Mouse (Mus musculus): ENCODE measurements around the gene Capn7. TPM values are rescaled to one million over a fixed set of nuclear protein-coding genes. Genes with fewer than 3 reads are reported as not detected.
A peak's percentile ranks its signal among the peaks of the same experiment; 100 is the strongest.

Capn7 gene
- polyA plus RNA-seq, 1 experiment = 38.0 TPM

DNA sequence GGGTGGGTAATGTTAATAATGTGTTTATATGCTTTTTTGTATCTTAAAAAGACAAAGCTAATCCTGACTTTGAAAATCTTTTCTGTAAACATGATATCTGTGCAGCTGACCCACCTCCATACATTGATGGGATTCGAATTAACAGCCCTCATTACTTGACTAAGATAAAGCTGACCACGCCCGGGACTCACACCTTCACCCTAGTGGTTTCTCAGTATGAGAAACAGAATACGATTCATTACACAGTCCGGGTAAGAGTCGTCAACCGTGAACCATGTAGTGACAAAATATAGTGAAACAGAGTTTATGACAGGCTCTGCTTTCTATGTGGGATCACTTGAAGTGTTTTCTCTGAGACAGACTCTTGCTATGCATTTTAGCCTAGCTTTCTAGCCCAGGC lies 31.5 kb downstream of the Capn7 start:
- TF ChIP-seq CTCF (IDR thresholded peaks at IDR 0.05; ENCODE audit: borderline replicate concordance, insufficient read depth, low read depth, low read length) = no peak
- TF ChIP-seq POLR2A (IDR thresholded peaks at IDR 0.05; ENCODE audit: borderline replicate concordance, insufficient read depth, low read length) = no peak
- Histone ChIP-seq H3K4me1 (ENCODE audit: control insufficient read depth, insufficient read depth, low read length) (no peaks in the 10 kb centered on the region), H3K27me3 (ENCODE audit: control insufficient read depth, insufficient read depth, low read length) (no peaks in the 10 kb centered on the region), H3K4me3 (replicated peaks; ENCODE audit: insufficient read depth, low read depth, low read length) (no peak overlapping the region), H3K27ac (ENCODE audit: insufficient read depth, low read length) (no peak overlapping the region)
- 95% methylated on average over 7 of the region's 7 CpGs for WGBS
- no peak for DNase-seq

DNA sequence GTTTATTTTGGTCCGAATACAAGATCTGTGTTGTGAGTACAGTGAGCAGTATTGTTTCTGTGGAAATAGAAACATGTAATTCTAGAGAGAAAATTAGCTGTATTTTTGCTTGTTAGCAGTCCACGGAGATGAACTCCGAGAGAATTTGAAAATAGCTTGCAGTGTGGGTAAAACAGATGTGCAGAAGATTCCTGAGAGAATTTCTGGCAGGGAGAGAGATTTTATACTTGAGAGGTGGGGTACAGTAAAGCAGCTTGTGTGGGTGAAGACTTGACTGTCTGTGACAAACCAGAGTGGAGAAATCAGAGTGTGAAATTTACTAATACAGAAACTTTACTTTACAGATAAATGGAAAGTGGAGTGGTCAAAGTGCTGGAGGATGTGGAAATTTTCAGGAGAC lies 32.9 kb downstream of the Capn7 start:
- Histone ChIP-seq H3K27me3 (ENCODE audit: control insufficient read depth, insufficient read depth, low read length) (no peaks in the 10 kb centered on the region), H3K4me1 (ENCODE audit: control insufficient read depth, insufficient read depth, low read length) (no peaks in the 10 kb centered on the region), H3K27ac (ENCODE audit: insufficient read depth, low read length) (no peak overlapping the region), H3K4me3 (replicated peaks; ENCODE audit: insufficient read depth, low read depth, low read length) (no peak overlapping the region)
- DNase-seq = no peak
- TF ChIP-seq CTCF (IDR thresholded peaks at IDR 0.05; ENCODE audit: borderline replicate concordance, insufficient read depth, low read depth, low read length) (no peak), POLR2A (IDR thresholded peaks at IDR 0.05; ENCODE audit: borderline replicate concordance, insufficient read depth, low read length) (no peak)
- 89% methylated on average over 3 of the region's 3 CpGs for WGBS

DNA sequence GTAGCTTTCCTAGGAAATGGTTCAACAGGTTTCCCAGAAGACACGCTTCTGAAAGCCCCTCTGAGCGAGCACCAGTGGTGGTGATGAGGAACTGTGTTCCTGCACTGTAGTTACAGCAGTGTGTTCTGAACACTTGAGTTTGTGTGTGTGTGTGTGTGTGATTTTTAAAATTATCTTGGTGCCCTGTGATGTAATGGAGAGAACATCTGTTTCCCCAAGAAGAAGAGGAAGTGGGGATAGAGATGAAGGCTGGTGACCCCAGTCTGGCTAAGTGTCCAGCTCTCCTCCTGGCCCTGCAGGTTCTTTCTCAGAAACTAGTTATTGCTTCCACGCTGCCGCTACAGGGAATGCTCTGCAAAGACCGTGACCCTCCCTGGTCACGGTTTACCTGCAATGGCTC lies 38.0 kb downstream of the Capn7 start:
- Histone ChIP-seq H3K27ac (ENCODE audit: insufficient read depth, low read length) (no peak overlapping the region), H3K4me3 (replicated peaks; ENCODE audit: insufficient read depth, low read depth, low read length) (no peak overlapping the region), H3K4me1 (ENCODE audit: control insufficient read depth, insufficient read depth, low read length) (no peaks in the 10 kb centered on the region), H3K27me3 (ENCODE audit: control insufficient read depth, insufficient read depth, low read length) (no peaks in the 10 kb centered on the region)
- WGBS = 91% methylated on average over 6 of the region's 6 CpGs
- TF ChIP-seq POLR2A (IDR thresholded peaks at IDR 0.05; ENCODE audit: borderline replicate concordance, insufficient read depth, low read length) (no peak), CTCF (IDR thresholded peaks at IDR 0.05; ENCODE audit: borderline replicate concordance, insufficient read depth, low read depth, low read length) (no peak)
- no peak for DNase-seq

DNA sequence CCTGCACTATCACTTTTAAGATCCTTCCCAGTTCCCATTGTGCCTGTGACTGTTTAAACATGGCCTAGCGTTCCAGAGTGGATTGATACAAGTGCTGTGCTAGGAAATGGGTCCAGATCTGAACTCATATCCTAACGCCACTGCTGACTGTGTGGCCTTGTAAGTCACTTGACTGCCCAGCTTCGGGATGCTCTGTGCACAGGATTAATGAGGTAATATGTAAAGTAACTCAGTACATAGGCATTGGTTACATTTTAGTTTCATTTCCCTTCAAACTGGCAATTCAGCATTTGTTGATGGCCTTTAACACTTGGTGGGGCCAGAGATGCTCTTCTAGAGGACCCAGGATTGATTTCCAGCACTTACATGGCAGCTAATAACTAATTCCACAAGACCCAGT lies 39.9 kb downstream of the Capn7 start:
- TF ChIP-seq CTCF (IDR thresholded peaks at IDR 0.05; ENCODE audit: borderline replicate concordance, insufficient read depth, low read depth, low read length) (no peak), POLR2A (IDR thresholded peaks at IDR 0.05; ENCODE audit: borderline replicate concordance, insufficient read depth, low read length) (no peak)
- DNase-seq = no peak
- 90% methylated on average over 3 of the region's 3 CpGs for WGBS
- Histone ChIP-seq H3K27me3 (ENCODE audit: control insufficient read depth, insufficient read depth, low read length) (no peaks in the 10 kb centered on the region), H3K4me1 (ENCODE audit: control insufficient read depth, insufficient read depth, low read length) (no peaks in the 10 kb centered on the region), H3K4me3 (replicated peaks; ENCODE audit: insufficient read depth, low read depth, low read length) (no peak overlapping the region), H3K27ac (ENCODE audit: insufficient read depth, low read length) (no peak overlapping the region)

DNA sequence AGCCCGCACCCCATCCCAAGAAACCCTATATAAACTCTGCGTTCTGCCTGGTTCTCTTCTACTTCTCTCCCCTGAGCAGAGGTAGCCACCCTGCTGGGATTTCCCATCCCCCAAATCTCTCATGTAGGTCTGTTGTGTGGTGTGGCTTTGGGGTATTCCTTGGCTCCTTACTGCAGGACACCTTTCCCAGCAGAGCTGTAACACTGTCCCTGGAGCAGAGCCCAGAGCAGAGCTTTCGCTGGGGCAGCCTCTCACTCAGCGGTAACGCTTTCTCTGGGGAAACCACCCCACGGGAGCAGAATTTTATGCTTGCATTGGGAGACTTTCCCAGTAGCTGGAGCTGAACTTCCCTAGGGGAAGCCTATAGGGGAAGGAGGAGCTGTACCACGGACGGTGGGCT lies 45.8 kb downstream of the Capn7 start:
- Histone ChIP-seq H3K27ac (ENCODE audit: insufficient read depth, low read length) (peak overlapping the region; percentile 42), H3K4me1 (ENCODE audit: control insufficient read depth, insufficient read depth, low read length) (peaks cover 46% of the 10 kb centered on the region)
- 47% methylated on average over 8 of the region's 8 CpGs for WGBS

DNA sequence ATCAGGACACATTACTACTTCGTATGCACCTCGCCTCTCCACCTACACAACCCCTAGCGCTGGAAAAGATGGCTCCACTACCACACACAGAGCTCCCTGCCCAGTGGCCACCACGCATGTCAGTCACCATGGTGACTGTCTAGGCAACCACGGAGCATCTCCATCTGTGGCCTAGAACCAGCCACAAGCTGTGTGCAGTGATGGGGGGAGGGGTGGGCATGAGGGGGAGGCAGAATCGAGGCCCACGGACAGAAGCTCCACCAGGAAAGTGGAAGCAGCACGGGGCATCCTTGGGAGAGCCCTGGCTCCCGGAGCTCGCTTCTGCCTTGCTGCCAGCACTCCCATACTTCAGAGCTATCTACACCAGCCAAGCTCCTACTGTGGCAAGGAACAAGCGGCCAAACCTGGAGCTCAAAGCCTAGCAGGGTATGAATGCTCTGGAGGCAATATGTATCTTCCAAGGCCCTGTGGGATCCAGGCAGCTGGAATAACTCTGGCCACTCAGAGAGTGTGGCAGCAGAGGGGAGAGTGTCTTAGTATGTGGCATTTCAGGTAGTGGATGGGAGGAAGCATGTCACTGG lies 47.1 kb downstream of the Capn7 start:
- no peaks in the 10 kb centered on the region for H3K27me3 ChIP-seq (ENCODE audit: control insufficient read depth, insufficient read depth, low read length)
- 7% methylated on average over 11 of the region's 11 CpGs for WGBS
- H3K4me3 ChIP-seq (replicated peaks; ENCODE audit: insufficient read depth, low read depth, low read length) = no peak overlapping the region
- H3K4me1 ChIP-seq (ENCODE audit: control insufficient read depth, insufficient read depth, low read length) = peaks cover 59% of the 10 kb centered on the region
- TF ChIP-seq CTCF (IDR thresholded peaks at IDR 0.05; ENCODE audit: borderline replicate concordance, insufficient read depth, low read depth, low read length) (no peak), POLR2A (IDR thresholded peaks at IDR 0.05; ENCODE audit: borderline replicate concordance, insufficient read depth, low read length) (no peak)
- peak; percentile 74 to 78 for DNase-seq
- peak overlapping the region; percentile 62 for H3K27ac ChIP-seq (ENCODE audit: insufficient read depth, low read length)

More for the DNA sequence above, 45.8 kb downstream of the Capn7 start:
- Histone ChIP-seq H3K27me3 (ENCODE audit: control insufficient read depth, insufficient read depth, low read length) (no peaks in the 10 kb centered on the region), H3K4me3 (replicated peaks; ENCODE audit: insufficient read depth, low read depth, low read length) (no peak overlapping the region)
- DNase-seq = peak; percentile 60 to 67
- no peak for TF ChIP-seq CTCF (IDR thresholded peaks at IDR 0.05; ENCODE audit: borderline replicate concordance, insufficient read depth, low read depth, low read length)
- TF ChIP-seq POLR2A (IDR thresholded peaks at IDR 0.05; ENCODE audit: borderline replicate concordance, insufficient read depth, low read length) = no peak

DNA sequence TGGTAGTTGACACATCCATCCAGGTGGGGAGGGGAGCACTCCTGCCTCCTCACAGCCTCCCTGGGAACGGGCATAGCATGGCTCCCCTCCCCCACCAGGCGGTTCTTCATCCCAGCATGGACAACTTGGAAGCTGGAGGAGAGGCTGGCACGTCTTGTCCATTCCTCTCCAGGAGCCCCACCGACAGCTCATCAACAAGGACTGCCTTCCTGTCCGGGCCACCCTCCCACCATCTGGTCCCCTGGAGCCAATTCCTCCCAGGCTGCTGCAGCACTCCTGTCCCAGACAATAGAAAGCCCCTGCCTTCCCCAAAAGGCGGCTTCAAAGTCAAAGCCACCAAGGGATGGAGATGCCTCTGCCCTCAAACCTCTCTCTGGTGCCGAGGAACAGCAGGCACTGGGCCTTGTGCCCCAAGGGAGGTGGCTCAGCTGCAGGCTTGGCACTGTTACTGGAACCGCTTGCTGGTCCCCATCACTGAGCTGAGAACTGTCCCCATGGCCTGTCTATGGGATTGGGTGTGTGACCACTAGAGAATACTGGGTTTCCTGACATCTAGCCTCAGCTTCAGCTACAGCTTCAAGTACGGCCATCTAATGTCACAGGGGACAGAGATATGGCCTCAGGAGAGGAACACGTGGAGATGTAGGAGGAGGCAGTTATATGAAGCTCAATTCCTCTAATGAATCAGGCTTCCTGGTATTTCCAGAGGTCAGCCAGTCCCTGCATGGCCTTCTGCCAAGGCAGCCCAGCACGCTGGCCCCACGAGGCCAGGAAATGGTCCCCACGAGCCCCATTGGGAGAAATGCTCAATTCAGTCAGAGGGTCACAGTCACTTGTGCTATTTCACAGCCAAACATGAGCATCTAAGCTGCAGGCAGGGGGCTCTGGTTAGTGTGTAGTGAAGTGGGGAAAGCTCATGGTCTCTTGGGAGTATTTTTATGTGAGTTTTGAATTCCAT lies 48.2 kb downstream of the Capn7 start:
- peak overlapping the region; percentile 62 for H3K27ac ChIP-seq (ENCODE audit: insufficient read depth, low read length)
- H3K4me3 ChIP-seq (replicated peaks; ENCODE audit: insufficient read depth, low read depth, low read length) = no peak overlapping the region
- no peaks in the 10 kb centered on the region for H3K27me3 ChIP-seq (ENCODE audit: control insufficient read depth, insufficient read depth, low read length)
- H3K4me1 ChIP-seq (ENCODE audit: control insufficient read depth, insufficient read depth, low read length) = peaks cover 68% of the 10 kb centered on the region
- no peak for TF ChIP-seq POLR2A (IDR thresholded peaks at IDR 0.05; ENCODE audit: borderline replicate concordance, insufficient read depth, low read length)
- TF ChIP-seq CTCF (IDR thresholded peaks at IDR 0.05; ENCODE audit: borderline replicate concordance, insufficient read depth, low read depth, low read length) = no peak
- DNase-seq = peak; percentile 79 to 83
- WGBS = 12% methylated on average over 13 of the region's 13 CpGs
